Mouse (Mus musculus) T-cell, adult 2 months (primary cell): ENCODE measurements around the gene Herc4.

Source experiments
- DNase-seq: peaks from one replicate; pipeline ENCODE4 v3.0.0; 2022; ENCODE audit warnings: low spot score

The Herc4 gene

DNA sequence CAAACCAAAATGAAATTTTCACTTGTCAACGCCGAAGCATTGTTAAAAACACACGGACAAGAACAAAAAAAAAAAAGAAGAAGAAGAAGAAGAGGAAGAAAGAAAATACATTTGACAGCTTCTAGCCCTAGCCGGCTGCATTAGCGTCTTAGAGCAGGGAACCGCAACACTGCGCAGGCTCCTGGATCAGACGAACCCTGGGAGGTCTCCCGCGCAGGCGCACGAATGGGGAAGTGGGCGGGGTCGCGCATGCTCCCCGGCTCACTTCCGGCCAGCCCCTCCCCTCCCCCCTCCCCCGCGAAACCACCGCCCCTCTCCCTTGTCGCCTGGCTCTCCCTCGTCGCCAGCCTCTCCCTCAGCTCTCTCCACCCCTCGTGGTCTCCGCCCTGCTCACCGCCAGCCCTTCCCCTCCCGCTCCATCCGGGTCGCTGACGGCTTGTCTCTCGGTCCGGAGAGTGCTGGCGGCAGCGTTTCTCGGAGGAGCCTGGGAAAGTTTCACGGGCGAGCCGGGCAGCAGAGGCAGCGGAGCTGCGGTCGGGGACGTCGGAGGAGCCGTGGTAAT lies at the start of gene Herc4:
Herc4 (plus strand) TSS at position 318 of the 562 bp plus-strand sequence.
- DNase-seq, result peak; percentile 94

DNA sequence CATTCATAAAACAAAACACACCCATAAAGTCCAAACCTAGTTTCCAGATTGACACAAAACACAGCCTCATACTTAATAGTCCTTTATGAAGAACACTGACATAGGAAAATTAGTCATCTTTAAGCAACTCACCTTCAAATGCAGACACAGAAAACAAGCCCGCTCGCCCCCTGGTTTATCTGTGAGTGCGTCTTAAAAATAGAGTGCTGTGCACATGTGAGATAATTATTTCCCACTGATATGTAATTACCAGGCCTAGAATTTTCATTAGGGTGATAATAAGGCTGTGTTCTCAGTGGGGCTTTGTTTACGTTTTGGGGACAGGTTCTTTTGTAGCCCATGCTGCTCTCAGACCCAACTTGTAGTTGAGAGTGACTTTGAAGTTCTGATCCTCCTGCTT lies 44.6 kb upstream of the Herc4 start:
- DNase-seq, result no peak

DNA sequence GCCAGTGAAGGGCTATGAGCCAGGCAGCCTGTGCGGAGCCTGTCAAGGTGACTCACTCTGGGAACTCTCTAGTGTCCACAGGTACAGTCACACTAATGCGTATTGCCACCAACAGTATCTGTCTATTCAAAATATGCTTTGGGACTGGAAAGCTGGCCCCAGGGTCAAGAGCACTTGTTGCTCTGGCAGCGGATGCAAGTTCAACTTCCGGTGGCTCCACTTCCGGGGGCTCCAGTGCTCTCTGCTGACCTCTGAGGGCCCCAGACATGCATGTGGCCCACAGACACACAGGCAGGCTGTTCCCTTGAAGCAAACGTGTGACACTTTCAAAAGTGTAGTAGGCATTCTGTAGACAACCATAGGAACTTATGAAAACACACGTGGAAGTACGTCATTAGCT lies 42.1 kb upstream of the Herc4 start:
- DNase-seq, result no peak

DNA sequence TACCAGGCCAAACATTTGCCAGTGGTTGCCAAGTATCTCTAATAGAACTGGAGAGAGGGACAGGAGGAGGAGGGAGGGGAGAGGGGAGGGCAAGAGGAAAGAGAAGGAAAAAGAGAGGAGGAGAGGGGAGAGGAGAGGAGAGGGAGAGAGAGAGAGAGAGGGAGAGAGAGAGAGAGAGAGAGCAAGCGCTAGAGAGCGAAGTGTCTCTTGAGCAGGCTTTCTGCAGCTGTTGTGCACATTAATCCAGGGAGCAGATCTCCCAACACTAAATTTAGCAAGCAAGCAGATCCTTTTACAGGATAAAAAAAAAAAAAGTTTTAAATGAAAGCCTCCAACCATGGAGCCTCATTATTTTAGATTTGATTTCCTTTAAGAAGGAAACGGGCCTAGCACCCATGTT lies 40.6 kb upstream of the Herc4 start:
- no peak for DNase-seq

DNA sequence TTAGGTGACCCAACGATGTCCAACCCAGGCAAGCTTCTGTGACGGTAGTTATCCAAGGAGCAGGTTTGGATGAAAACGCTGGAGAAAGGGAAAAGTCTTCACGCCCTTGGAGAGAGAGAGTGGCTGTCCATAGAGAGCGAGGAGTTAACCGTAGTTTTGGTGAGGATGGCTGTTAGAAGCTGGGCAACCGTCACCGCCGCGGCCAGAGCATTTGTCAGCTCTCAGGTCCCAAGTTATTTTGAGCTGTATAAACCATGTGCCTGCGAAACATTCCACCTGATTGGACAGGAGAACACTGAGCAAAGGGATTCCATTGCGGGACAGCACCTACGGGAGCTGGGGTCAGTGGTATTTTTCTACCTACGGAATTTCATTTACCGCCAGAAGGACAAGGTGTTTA lies 39.9 kb upstream of the Herc4 start, which contains the start of gene Mypn:
Mypn (minus strand) TSS at position 225 of the 400 bp plus-strand sequence.
- no peak for DNase-seq

DNA sequence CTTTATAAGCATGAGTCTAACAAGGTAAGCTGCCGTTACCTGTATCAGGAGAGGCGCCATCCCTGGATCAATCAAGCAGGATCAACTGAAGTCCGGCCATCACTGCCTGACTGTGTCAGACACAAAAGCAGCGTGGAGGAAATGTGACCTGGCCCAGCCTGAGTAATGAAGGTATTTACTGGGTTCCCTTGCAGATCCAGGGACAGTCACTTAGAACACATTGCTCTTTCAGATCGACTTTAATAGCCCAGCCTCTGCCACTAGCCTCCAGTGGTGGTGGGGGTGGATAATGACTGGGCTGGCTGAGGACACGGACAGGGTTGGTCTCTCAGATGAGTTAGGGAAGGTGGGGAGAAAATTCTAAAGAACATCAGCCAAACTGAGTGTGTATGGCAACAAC lies 34.7 kb upstream of the Herc4 start:
- DNase-seq, result no peak

DNA sequence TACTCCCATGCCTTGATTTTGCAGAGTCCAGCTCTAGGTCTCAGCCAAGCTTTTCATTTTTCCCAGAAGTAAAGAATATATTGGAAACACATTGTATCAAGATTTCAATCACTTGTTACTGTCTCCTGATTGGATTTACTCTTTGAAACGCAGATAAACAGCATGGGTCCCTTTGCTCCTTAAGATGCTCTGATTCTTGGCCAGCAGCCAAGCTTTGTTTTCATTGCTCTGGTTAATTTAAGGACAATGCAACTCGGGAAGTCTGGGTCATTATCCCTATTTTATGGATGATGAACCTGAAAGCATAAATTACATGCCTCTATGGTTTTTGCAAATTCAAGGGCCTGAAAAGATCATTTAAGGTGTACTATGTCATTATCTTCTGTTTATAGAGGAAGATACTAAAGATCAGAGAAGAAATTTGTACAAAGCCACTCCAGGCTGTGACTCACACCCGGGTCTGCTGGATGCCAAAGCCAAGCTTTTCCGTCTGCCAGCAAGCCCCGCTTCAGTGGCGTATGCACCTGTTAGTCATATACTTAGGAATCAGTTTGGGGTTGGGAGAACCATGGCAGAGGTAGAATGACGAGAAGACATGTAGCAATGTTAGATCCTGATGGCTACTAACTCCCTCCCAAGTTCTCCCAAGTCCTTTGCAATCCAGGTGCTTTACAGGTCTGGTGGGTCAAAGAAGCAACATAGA lies 22.4 kb upstream of the Herc4 start:
- DNase-seq, result no peak

DNA sequence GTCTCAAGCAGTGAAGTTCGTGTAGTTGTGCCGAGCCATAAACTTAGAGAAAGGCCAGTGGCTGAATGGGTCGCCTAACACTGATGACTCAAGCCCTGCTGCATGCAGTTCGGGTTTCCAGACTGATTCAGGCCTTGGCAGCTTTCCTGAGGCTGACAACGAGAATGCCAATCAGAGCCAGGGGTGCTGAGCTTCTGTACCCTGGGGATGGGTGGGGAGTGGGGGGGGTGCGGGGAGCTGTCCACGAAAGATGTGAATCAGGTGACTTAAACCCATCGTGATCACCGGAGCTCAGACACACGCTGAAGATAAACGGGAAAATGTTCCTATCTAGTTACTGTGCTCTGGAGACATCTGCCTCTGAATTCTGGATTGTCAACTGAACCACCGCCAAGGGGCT lies 19.3 kb upstream of the Herc4 start:
- no peak for DNase-seq

DNA sequence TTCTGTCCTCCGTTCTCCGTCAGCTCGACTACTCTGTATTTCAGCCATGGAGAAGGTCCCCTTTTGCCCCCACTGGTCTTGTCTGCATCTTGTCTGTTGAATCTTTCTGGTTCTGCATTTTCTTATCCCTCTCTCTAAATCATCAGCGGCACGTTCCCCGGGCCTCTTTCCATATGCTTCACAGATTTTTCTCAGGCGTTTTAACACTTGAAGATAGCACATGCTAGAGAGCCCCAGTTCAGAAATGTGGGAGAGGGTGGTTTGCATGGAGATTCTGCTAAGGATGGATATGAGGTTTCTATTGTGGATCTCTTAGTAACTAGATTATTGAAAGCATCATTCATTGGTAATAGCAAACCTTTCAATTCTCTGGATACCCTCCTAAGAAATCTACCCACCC lies 13.3 kb upstream of the Herc4 start:
- DNase-seq, result no peak

DNA sequence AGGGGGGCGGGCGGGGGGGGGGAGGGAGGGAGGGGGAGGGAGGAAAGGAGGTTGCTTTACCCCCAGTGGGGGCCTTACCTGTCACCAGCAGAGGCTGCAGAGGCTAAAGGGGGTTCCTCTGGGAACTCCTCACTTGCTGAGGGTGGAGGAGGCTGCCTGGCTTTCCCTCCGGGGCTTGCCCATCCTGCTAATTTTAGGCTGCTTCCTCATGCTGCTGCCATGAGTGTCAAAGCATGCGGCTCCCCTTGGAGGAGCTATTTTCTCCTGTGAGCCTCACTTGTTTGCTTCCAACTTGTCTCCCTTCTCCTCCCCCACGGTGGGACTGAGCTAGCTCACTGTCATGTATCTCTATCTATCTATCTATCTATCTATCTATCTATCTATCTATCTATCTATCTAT lies 12.8 kb upstream of the Herc4 start:
- no peak for DNase-seq

DNA sequence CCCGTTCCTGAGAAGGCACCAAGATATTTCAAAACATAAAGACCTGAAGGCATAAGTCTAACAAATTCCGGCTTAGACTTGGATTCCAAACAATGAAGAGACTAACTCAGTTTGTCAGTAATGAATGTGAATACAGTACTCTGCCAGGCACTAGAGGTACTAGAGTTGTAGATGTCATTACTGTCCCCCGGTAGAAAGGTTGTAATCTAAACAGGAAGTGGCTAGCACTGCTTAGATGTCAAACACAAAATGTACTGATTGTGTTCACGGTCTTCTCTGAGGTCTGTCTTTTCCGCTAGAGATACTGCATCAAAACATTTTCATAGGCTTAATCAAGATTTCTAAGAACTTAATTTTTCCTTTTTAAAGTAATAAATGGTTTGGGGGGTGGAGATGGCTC lies 12.0 kb upstream of the Herc4 start:
- peak; percentile 64 for DNase-seq

DNA sequence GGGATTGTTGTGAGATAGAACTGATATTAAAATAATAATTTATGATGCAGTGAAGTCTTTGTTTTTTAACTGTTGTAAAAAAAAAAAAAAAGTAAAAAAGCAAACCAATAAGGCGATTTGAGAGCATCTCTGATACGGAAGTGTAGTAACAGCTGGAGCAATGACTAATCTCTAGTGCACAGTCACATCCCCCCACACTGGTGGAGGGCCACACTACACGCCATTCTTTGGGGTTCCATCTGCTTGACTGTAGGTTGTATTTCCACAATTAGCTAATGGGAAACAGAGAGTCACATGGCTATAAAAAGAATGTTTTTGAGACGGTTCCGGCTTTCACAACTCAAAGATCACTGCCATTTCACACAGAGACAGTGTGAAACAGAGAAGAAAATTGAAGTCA lies 9.5 kb upstream of the Herc4 start:
- DNase-seq, result no peak

DNA sequence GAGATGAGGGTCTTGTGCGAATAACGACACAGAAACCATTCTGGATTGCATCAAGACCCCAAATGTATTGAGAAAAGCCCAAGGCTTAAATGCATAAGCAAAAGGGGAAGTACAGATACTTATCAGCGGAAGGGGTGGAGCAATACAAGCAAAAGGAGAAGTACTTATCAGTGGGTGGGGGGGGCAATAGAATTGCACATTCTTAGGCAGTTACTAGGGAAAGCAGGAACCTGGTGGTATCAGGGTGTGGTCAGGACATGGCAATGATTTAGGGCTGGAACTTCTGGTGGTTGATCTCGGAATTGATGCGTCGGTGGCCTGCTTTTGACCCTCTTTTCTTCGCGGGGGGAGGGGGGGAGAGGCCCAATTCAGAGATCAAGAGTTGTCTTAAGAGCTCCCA lies 7.7 kb upstream of the Herc4 start:
- no peak for DNase-seq

DNA sequence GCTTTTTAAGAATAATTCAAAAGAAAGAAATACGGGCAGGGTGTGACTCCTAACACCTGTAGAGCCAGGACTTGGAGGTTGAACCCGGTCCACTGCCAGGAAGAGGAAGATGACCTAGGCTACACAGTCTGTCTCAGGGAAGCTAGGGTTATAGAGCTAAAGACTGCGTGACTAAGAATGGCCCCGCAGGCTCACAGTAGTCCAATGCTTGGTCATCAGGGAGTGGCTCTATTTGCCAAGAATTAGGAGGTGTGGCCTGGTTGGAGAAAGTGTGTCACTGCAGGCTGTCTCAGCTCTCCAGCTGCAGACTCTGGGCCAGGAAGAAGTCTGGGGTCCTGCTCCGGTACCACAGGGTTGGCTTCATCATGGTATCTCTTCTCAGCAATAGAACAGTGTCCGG lies 6.9 kb upstream of the Herc4 start:
- DNase-seq, result no peak

DNA sequence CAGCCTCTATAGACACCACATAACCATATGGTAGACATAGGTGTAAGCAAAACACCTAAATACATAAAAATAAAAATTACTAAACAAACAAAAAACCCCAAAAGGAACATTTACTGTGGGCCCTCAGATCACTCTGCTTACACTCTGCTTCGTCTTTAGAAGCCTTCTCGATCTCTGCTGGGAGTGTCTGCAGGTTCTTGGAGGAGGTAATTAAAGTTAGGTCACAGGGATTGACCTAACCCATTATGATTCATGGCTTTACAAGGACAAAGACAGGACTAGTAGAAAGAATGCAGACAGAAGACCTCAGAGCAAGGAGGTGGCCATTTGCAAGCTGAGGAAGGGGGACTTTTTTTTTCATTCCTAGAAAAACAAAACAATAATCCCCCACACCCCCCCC lies 6.4 kb upstream of the Herc4 start:
- no peak for DNase-seq

DNA sequence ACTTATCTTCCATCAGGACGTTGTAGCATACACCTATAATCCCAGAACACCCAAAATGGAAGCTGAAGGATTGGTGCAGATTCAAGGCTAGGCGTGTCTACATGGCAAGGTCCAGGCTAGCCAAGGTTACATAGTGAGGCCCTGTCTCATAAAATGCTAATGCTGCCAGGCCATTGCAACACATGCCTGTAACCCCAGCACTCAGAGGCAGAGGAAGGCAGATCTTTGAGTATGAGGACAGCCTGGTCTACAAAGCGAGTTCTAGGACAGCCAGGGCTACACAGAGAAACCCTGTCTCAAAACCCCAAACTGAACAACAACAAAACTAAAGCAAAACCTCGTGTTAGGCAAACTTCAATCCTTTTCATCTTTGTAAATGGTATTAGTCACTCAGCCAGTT lies 5.5 kb upstream of the Herc4 start:
- DNase-seq, result no peak

DNA sequence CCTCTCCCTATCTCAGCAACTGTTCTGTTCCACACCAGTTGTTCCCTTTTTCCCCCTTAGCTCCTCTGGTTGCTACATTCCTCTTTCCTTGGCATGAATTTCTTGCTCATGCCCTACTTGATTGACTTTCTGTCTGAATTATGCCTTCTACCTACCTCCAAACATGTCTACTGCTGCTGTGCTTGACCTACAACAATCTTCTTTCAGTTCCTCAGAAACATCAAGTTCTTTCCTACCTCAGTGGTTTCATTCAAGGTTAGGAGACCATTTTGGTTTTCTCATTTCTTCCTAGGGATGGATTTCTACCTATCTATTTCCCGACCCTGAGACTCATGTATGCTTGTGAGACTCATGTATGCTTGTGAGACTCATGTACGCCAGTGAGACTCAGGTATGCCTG lies 3.8 kb upstream of the Herc4 start:
- no peak for DNase-seq

DNA sequence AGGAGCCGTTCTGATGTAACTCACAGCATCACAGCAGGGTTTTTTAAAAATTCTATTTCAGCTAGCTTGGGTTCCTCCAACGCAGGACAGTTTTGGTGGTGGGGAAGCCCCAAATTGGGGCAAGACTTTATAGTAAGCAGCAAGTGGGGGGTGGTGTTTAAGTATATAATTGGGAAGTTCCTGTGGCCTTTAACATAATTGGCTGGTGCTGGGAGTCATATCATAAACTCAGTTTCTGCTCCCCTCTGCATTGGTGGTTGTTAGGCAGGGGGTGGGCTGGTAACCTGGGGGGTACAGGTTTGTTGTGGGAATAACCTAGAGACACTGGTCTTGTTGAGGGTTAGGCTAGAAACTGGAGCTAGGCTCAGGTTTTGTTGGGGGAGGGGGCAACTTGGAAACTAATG lies 2.7 kb upstream of the Herc4 start:
- no peak for DNase-seq

DNA sequence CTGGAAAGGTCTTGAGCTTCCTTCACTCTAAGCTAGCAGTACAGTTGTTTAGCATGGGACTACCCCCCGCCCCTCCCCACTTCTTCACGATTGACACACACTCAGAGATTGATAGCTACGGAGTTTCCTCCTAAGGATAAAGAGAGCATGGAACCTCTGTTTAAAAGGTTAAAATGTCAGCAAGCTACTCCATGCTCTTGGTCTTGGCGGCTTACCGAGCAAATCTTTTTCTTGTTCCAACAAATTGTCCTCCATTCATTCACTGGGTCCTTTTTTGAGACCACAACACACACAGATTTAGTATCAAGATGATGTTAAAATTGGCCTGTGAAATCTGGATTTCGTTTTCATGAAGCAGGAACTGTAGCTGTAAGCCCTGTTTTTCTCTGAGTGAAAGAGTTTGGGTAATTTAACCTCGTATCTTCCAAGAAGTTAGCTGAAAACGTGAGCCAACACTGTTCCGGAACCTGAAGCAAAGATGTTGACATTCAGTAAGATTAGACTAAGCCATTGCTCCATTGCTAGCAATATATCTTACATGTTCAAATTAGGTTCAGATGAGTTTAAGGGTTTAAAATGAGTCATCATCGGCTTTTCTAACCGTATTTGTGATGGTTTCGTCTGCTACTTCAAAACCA lies 693 bp upstream of the Herc4 start:
- no peak for DNase-seq

DNA sequence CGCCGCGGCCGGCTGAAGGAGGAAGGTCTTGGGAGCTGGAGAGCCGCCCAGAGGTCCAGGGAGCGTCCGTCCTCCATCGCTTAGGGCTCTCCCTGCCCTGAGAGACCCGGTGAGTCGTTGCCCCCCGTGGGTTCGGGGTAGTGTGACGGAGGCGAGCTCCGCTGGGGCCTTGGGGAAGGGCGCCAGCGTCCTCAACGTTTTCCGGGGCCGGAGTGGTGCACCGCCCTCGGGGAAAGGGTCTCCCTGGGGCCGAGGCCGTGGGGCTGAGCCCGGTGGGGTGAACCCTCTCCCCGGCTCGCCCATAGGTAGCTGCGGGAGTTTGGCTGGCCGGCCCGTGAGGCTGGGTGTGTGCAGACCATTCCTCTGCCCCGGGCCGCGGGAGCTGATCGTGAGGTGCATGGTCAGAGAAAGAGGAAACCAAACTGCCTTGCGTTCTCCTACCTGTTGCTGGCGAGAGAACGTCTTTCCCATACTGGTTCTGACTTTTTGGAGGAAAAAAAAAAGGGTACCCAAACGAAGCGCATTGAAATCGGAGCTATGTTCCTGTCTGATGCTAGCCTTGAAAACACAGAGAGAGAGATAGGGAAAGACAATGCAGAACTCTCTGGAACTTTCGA lies 553 bp downstream of the Herc4 start:
- DNase-seq, result no peak

DNA sequence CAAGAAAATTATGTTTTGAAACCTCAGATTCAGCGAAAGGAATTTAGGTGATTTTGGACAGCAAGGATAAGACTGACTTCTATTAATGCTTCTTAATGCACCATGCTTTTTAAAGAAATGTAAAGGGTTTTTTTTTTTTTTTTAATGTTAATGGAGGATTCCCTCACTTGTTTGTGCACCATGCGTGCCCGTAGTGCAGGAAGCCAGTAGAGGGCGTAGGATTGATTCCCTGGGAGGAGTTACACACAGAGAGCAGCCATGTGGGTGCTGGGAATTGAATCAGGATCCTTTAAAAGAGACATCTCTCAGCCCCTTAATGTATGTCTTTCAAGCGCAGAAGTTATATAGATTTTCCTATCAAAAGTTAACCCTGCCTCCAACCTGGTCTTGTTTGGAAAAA lies 1.1 kb downstream of the Herc4 start:
- peak; percentile 37 for DNase-seq

DNA sequence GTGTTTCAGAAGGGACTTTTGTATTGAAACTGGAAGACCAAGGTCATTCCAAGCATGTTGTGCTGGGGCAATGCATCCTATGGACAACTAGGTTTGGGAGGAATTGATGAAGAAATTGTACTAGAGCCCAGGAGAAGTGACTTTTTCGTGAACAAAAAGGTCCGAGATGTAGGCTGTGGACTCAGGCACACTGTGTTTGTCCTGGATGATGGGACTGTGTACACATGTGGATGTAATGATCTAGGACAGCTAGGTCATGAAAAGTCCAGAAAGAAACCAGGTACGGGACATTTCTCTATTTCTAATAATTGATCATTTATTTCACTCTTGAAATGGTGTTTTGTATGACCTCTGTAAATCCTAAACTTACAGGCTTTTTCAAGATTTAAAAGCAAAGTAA lies 2.2 kb downstream of the Herc4 start:
- DNase-seq, result no peak

DNA sequence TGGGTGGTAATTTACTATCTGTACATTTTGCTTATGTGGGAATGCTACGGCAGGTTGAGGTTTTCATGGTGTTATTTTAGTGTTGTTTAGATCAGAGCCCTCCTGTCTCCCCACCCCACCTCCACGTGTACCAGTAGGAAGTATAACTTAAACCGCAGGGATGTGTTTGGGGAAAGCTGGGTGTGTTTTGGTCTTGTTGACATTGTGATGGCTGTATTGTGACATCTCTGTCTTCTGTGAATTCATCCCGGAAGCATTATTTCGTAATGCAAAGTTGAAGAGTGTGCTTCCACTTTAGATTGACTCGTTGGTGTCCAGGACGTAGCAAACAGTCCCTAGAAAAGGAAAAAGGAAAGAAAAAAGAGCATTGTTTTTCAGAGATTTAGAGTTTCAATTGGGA lies 3.8 kb downstream of the Herc4 start:
- no peak for DNase-seq
